Mouse (Mus musculus) heart, postnatal 0 days (tissue): Measurements from ENCODE around the gene Cdc14a.

Experiments used
- CTCF ChIP-seq: IDR thresholded peaks from 2 replicates; pipeline ENCODE4 v1.5.1; 2016; ENCODE audit warnings: antibody characterized with exemption, control low read depth, low read depth
- EP300 ChIP-seq: IDR thresholded peaks from 2 replicates; pipeline ENCODE4 v1.6.1; 2016; ENCODE audit warnings: antibody characterized with exemption, low read depth

GRCm38 (mm10) chr3:116384319-116384718, 39.5 kb downstream of the Cdc14a start:
- TF ChIP-seq CTCF, result no peak
- peak; percentile 35; the same call in 1 of the 2 replicates for TF ChIP-seq EP300
